Mouse (Mus musculus): Measurements from ENCODE around the gene Tns3. TPM values are rescaled to one million over a fixed set of nuclear protein-coding genes. Genes with fewer than 3 reads are reported as not detected.

Gene Tns3
- total and polyA plus RNA-seq, 3 experiments, result not detected

GRCm38 (mm10) chr11:8492332-8492731 is 172.0 kb downstream of the Tns3 start:
- TF ChIP-seq GABPA (IDR thresholded peaks at IDR 0.05; ENCODE audit: low read depth, low read length), result no peak
- no peak for TF ChIP-seq POLR2AphosphoS2 (IDR thresholded peaks at IDR 0.05; ENCODE audit: low read length)
- no peak for TF ChIP-seq MAX (IDR thresholded peaks at IDR 0.05; ENCODE audit: low read length)
- TF ChIP-seq TBP (IDR thresholded peaks at IDR 0.05; ENCODE audit: low read depth, low read length), result no peak
- no peak overlapping the region for H3K27ac ChIP-seq (ENCODE audit: control insufficient read depth, low read depth, low read length)
- DNase-seq (ENCODE audit: low read depth, low spot score), result no peak
- no peaks in the 10 kb centered on the region for H3K36me3 ChIP-seq (ENCODE audit: control insufficient read depth in 1 of 2, insufficient read depth in 2 of 2, low read length in 2 of 2)
- H3K4me3 ChIP-seq (ENCODE audit: control insufficient read depth in 1 of 2, insufficient read depth in 1 of 2, low read depth in 2 of 2, low read length in 2 of 2), result no peak overlapping the region
- H3K9me3 ChIP-seq (replicated peaks; ENCODE audit: insufficient read depth, low read length), result no peaks in the 10 kb centered on the region
- H3K9ac ChIP-seq (ENCODE audit: control insufficient read depth, low read depth, low read length, poor library complexity, severe bottlenecking), result no peak overlapping the region
- H3K79me2 ChIP-seq (ENCODE audit: control insufficient read depth, insufficient read depth, low read length, poor library complexity), result no peaks in the 10 kb centered on the region
- H3K27me3 ChIP-seq (ENCODE audit: control insufficient read depth in 1 of 2, insufficient read depth in 2 of 2, low read length in 2 of 2), result no peaks in the 10 kb centered on the region
- no peaks in the 10 kb centered on the region for H3K4me1 ChIP-seq (ENCODE audit: control insufficient read depth in 1 of 2, insufficient read depth in 2 of 2, low read length in 2 of 2)

- Histone ChIP-seq H3K79me2 (ENCODE audit: control insufficient read depth, insufficient read depth, low read length, poor library complexity) (no peaks in the 10 kb centered on the region), H3K4me3 (ENCODE audit: control insufficient read depth in 1 of 2, insufficient read depth in 1 of 2, low read depth in 2 of 2, low read length in 2 of 2) (no peak overlapping the region), H3K27ac (ENCODE audit: control insufficient read depth, low read depth, low read length) (no peak overlapping the region), H3K4me1 (ENCODE audit: control insufficient read depth in 1 of 2, insufficient read depth in 2 of 2, low read length in 2 of 2) (no peaks in the 10 kb centered on the region), H3K27me3 (ENCODE audit: control insufficient read depth in 1 of 2, insufficient read depth in 2 of 2, low read length in 2 of 2) (no peaks in the 10 kb centered on the region), H3K36me3 (ENCODE audit: control insufficient read depth in 1 of 2, insufficient read depth in 2 of 2, low read length in 2 of 2) (no peaks in the 10 kb centered on the region), H3K9me3 (replicated peaks; ENCODE audit: insufficient read depth, low read length) (no peaks in the 10 kb centered on the region), H3K9ac (ENCODE audit: control insufficient read depth, low read depth, low read length, poor library complexity, severe bottlenecking) (no peak overlapping the region)
- DNase-seq (ENCODE audit: low read depth, low spot score), result no peak
- TF ChIP-seq HCFC1 (IDR thresholded peaks at IDR 0.05; ENCODE audit: low read depth, low read length) (no peak), TBP (IDR thresholded peaks at IDR 0.05; ENCODE audit: low read depth, low read length) (no peak), MAFK (IDR thresholded peaks at IDR 0.05; ENCODE audit: borderline replicate concordance, low read depth, low read length) (no peak), GATA1 (IDR thresholded peaks at IDR 0.05; ENCODE audit: low read depth, low read length) (no peak), RAD21 (IDR thresholded peaks at IDR 0.05; ENCODE audit: low read depth, low read length) (no peak), ZMIZ1 (IDR thresholded peaks at IDR 0.05; ENCODE audit: low read depth, low read length) (no peak), TCF12 (IDR thresholded peaks at IDR 0.05; ENCODE audit: low read depth, low read length) (no peak), ZKSCAN1 (IDR thresholded peaks at IDR 0.05; ENCODE audit: low read depth, low read length) (no peak), MEF2A (IDR thresholded peaks at IDR 0.05; ENCODE audit: extremely low read depth, insufficient replicate concordance, low read depth, low read length, poor library complexity, severe bottlenecking) (no peak)
These were observed 176.1 kb downstream of the Tns3 start for GRCm38 (mm10) chr11:8488248-8488647.

- H3K9me3 ChIP-seq (replicated peaks; ENCODE audit: insufficient read depth, low read length), result no peaks in the 10 kb centered on the region
- no peaks in the 10 kb centered on the region for H3K4me1 ChIP-seq (ENCODE audit: control insufficient read depth in 1 of 2, insufficient read depth in 2 of 2, low read length in 2 of 2)
- TF ChIP-seq USF1 (IDR thresholded peaks at IDR 0.05; ENCODE audit: low read depth, low read length), result no peak
- no peak for TF ChIP-seq RCOR1 (IDR thresholded peaks at IDR 0.05; ENCODE audit: low read depth, low read length)
- TF ChIP-seq TAL1 (IDR thresholded peaks at IDR 0.05; ENCODE audit: low read length), result no peak
- no peak for TF ChIP-seq SMC3 (IDR thresholded peaks at IDR 0.05; ENCODE audit: low read depth, low read length)
- no peak for TF ChIP-seq HCFC1 (IDR thresholded peaks at IDR 0.05; ENCODE audit: low read depth, low read length)
- TF ChIP-seq TBP (IDR thresholded peaks at IDR 0.05; ENCODE audit: low read depth, low read length), result no peak
- no peak for TF ChIP-seq RAD21 (IDR thresholded peaks at IDR 0.05; ENCODE audit: low read depth, low read length)
- no peak for TF ChIP-seq JUND (IDR thresholded peaks at IDR 0.05; ENCODE audit: low read depth, low read length)
- no peak for TF ChIP-seq KAT2A (conservative IDR thresholded peaks at IDR 0.05; ENCODE audit: low read depth, low read length)
- no peak for TF ChIP-seq BHLHE40 (IDR thresholded peaks at IDR 0.05; ENCODE audit: borderline replicate concordance, low read depth, low read length)
- TF ChIP-seq CHD2 (IDR thresholded peaks at IDR 0.05; ENCODE audit: low read length), result no peak
- no peak for TF ChIP-seq UBTF (IDR thresholded peaks at IDR 0.05; ENCODE audit: borderline replicate concordance, insufficient read depth, low read depth, low read length)
- TF ChIP-seq ELF1 (IDR thresholded peaks at IDR 0.05; ENCODE audit: low read depth, low read length), result no peak
- no peak for TF ChIP-seq MAX (IDR thresholded peaks at IDR 0.05; ENCODE audit: low read length)
- no peak for TF ChIP-seq ZC3H11A (IDR thresholded peaks at IDR 0.05; ENCODE audit: low read depth, low read length)
- no peak for TF ChIP-seq CTCF (IDR thresholded peaks at IDR 0.05 in 2 of 3, conservative IDR thresholded peaks at IDR 0.05 in 1 of 3; ENCODE audit: control insufficient read depth in 1 of 3, insufficient read depth in 1 of 3, low read depth in 2 of 3, low read length in 3 of 3, poor library complexity in 1 of 3, severe bottlenecking in 1 of 3)
- TF ChIP-seq POLR2AphosphoS5 (IDR thresholded peaks at IDR 0.05; ENCODE audit: borderline replicate concordance, low read depth, low read length), result no peak
- no peak for TF ChIP-seq MEF2A (IDR thresholded peaks at IDR 0.05; ENCODE audit: extremely low read depth, insufficient replicate concordance, low read depth, low read length, poor library complexity, severe bottlenecking)
- H3K36me3 ChIP-seq (ENCODE audit: control insufficient read depth in 1 of 2, insufficient read depth in 2 of 2, low read length in 2 of 2), result no peaks in the 10 kb centered on the region
- H3K27ac ChIP-seq (ENCODE audit: control insufficient read depth, low read depth, low read length), result no peak overlapping the region
- H3K4me3 ChIP-seq (ENCODE audit: control insufficient read depth in 1 of 2, insufficient read depth in 1 of 2, low read depth in 2 of 2, low read length in 2 of 2), result no peak overlapping the region
- DNase-seq (ENCODE audit: low read depth, low spot score), result no peak
- no peaks in the 10 kb centered on the region for H3K79me2 ChIP-seq (ENCODE audit: control insufficient read depth, insufficient read depth, low read length, poor library complexity)
- H3K9ac ChIP-seq (ENCODE audit: control insufficient read depth, low read depth, low read length, poor library complexity, severe bottlenecking), result no peak overlapping the region
- H3K27me3 ChIP-seq (ENCODE audit: control insufficient read depth in 1 of 2, insufficient read depth in 2 of 2, low read length in 2 of 2), result no peaks in the 10 kb centered on the region
These were observed 177.8 kb downstream of the Tns3 start for GRCm38 (mm10) chr11:8486552-8486951.

All from MEL (cell line).